Mouse (Mus musculus) lung, embryonic 16.5 days (tissue): ENCODE measurements around the gene Mtg2. TPM values are rescaled to one million over a fixed set of nuclear protein-coding genes. Genes with fewer than 3 reads are reported as not detected.

ENCODE experiments used
- ATAC-seq: fragments of 200-750 bp; cut with Nextera tagmentation; 2 replicates; pipeline ENCODE4 v1.8.0; 2017; ENCODE audit warnings: low read depth, mild to moderate bottlenecking, moderate library complexity
- H3K27ac ChIP-seq: fragments of 300-500 bp; sonication (generic); 2 replicates; pipeline ENCODE4 v1.5.1; 2014; ENCODE audit warnings: mild to moderate bottlenecking, control low read depth, low read length
- H3K27me3 ChIP-seq: fragments of 300-500 bp; sonication (generic); 2 replicates; pipeline ENCODE4 v1.6.1; 2014; ENCODE audit warnings: low read depth, low read length, mixed read lengths; ENCODE audit not compliant: control insufficient read depth, insufficient read depth
- H3K36me3 ChIP-seq: fragments of 300-500 bp; sonication (generic); 2 replicates; pipeline ENCODE4 v1.6.1; 2014; ENCODE audit warnings: low read length; ENCODE audit not compliant: control insufficient read depth, insufficient read depth
- H3K4me1 ChIP-seq: fragments of 300-500 bp; sonication (generic); replicated peaks from 2 replicates; pipeline ENCODE4 v1.6.1; 2014; ENCODE audit warnings: low read length, mixed read lengths; ENCODE audit not compliant: control insufficient read depth, insufficient read depth
- H3K4me2 ChIP-seq: fragments of 300-500 bp; sonication (generic); 2 replicates; pipeline ENCODE4 v1.6.1; 2014; ENCODE audit warnings: low read depth, low read length, control low read depth
- H3K4me3 ChIP-seq: fragments of 300-500 bp; sonication (generic); 2 replicates; pipeline ENCODE4 v1.5.1; 2014; ENCODE audit warnings: mild to moderate bottlenecking, low read length, control low read depth
- H3K9ac ChIP-seq: fragments of 300-500 bp; sonication (generic); 2 replicates; pipeline ENCODE4 v1.6.1; 2014; ENCODE audit warnings: low read length, control low read depth
- H3K9me3 ChIP-seq: fragments of 300-500 bp; sonication (generic); 2 replicates; pipeline ENCODE4 v1.6.1; 2016; ENCODE audit warnings: low read length; ENCODE audit not compliant: control insufficient read depth
- WGBS: fragments of 180-500 bp; shearing (Covaris S2); extraction: QIAGEN DNeasy Blood & Tissue Kit; methylation state at CpG from one replicate; pipeline ENCODE4 v1.1.7; 2014; 5-methylcytosine and 5-hydroxymethylcytosine counted together
- polyA plus RNA-seq: library from polyadenylated mRNA; unstranded; fragments of >200 nt; fragmentation: Nextera tagmentation; extraction: Ambion mirVana; gene quantifications from 2 replicates; pipeline ENCODE4 v1.2.1, GENCODE M21; 2015

The Mtg2 gene
- 26.3 and 27.4 TPM in 2 replicates for polyA plus RNA-seq

DNA sequence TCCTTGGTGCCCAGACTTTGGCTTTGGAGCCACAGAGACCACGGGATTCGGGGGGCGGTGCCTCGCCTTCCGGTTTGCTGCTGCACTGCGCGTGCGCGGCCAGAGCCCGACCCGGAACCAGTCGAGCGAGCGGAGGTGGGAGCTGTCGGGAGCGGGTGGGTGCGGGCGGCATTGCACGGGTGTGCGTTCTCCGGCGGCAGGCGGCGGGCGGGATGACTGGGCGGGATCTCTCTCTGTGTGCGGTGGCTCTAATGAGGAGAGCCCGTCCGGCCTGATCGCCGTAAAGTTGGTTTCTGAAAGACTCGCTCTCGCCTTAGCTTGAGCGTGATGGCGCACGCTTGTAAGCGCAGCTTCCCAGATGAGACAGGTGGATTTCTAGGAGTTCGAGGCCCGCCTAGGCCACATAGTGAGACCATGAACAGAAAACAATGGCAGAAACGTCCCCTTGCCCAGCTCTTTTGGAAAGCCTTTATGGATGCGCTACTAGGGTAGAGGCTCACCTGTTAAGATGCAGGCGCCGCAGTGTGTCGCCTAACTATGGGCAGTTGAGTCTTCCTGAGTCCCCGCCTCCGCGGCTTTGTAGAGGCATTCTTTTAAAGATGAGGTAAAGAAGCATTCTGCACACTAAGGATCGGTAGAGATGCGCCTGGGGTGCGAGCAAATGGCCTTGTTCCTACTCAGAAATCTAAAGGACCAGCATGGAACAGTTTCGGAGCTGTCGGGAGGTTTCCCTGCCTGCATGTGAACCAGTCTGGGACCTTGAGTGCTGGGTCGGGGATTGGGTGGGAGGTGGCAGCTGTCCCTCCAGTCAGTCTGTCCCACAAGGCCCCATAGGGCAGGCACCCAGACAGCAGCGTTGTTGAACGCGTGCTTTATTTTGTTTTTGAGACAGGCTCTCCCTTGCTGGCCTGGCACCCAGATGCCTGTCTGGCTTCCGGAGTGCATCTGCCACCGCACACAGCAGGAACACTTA, at the start of gene Mtg2:
Gene Mtg2 (plus strand): TSS at position 108 of the 973 bp plus-strand sequence.
- H3K9me3 ChIP-seq = no peaks in the 10 kb centered on the region
- H3K36me3 ChIP-seq = 0 out of 2 replicates have a peak, but pooled peaks cover 2% of the 10 kb centered on the region
- peak within 1 kb of the TSS; percentile 65 for H3K27ac ChIP-seq
- H3K4me1 ChIP-seq = peaks cover 7% of the 10 kb centered on the region
- 5% methylated on average over 58 of the region's 58 CpGs for WGBS
- no peaks in the 10 kb centered on the region for H3K27me3 ChIP-seq
- peak within 1 kb of the TSS; percentile 75 for H3K4me2 ChIP-seq
- peak within 1 kb of the TSS; percentile 70 for H3K4me3 ChIP-seq
- peak; percentile 98 for ATAC-seq
- peak within 1 kb of the TSS; percentile 69 for H3K9ac ChIP-seq

DNA sequence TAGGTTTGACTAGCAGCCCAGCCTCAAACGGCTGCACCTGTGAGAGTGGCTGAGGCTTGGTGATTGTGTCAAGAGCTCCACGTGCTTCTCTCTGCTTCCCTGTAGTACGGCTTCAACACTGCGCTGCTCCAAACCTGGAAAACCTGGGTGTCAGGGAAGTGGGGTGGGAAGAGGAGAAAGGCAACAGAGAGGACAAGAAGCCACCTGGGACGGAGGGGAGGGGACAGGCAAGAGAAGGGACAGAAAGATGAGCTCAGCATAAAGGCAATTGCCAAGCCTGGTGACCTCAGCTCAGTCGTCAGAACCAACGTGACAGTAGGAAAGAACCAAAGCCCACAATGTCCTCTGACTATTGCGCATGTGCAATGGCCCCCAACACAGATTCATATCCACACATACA, 49.5 kb upstream of the Mtg2 start:
- ATAC-seq = no peak
- WGBS = 69% methylated on average over 8 of the region's 8 CpGs
- Histone ChIP-seq H3K9me3 (no peaks in the 10 kb centered on the region), H3K9ac (no peak overlapping the region), H3K4me1 (peaks cover 15% of the 10 kb centered on the region), H3K27ac (no peak overlapping the region), H3K36me3 (no peaks in the 10 kb centered on the region), H3K4me3 (no peak overlapping the region), H3K4me2 (no peak overlapping the region), H3K27me3 (peaks cover 9% of the 10 kb centered on the region; the same call in 1 of the 2 replicates)

DNA sequence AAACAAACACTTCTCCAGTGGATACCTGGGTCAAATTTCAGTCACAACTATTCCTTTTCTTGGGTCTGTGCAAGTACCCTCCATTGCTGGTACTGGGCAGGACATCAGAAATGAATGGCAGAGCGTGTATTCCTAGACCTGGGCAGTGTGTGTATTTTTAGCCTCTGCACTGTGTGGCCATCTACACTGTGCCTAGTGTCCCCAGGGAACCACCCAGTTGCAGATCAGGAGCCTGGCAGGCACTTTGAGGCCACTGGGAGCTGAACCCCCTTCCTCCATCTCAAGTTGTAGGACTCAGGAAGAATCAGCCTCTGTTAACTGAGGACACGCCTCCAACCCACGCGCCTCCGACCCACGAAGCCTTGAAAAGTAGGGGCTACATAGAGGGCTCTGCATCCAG, 47.6 kb upstream of the Mtg2 start:
- WGBS = 42% methylated on average over 6 of the region's 6 CpGs
- Histone ChIP-seq H3K4me3 (no peak overlapping the region), H3K4me2 (no peak overlapping the region), H3K4me1 (peaks cover 23% of the 10 kb centered on the region), H3K9ac (no peak overlapping the region), H3K27me3 (peaks cover 9% of the 10 kb centered on the region; the same call in 1 of the 2 replicates), H3K36me3 (no peaks in the 10 kb centered on the region), H3K27ac (no peak overlapping the region), H3K9me3 (no peaks in the 10 kb centered on the region)
- no peak for ATAC-seq

DNA sequence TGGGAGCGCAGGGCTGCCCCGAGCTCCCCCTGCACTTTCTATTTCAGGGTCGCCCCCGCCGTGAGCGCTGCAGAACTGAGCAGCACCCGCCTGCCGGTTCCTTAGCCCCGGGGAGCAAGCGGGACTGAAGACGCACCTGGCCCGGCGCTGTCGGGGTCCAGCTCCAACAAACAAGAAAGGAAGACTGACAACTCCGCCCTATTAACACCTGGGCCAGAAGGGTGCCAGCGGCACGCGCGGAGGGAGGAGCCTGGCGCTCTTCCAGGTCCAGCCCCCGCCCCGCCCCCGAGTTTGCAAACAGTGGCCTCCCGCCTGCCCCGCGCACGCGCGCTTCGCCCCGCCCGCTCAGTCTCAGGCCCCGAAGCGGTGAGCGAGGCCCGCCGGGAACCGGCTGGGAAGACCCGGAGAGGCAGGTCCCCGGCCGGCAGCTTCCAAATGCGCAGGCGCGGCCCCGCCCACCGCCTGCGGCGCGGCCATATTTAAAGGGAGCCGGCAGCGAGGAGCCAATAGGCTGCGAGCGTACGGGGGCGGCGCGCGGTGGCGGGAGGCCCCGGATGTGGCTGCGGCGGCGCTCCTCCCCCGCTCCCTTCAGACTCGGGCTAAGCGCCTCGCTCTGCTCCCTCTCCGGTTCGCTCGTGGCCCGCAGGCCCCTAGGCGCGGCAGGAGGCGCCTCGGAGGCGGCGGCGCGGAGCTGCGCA, 45.8 kb upstream of the Mtg2 start, which contains the start of gene Lsm14b:
Gene Lsm14b (plus strand): TSS at position 587 of the 698 bp plus-strand sequence.
- peak; percentile 97 for ATAC-seq
- H3K27ac ChIP-seq = peak within 1 kb of the TSS; percentile 91
- H3K4me1 ChIP-seq = peaks cover 23% of the 10 kb centered on the region
- H3K9me3 ChIP-seq = no peaks in the 10 kb centered on the region
- peak within 1 kb of the TSS; percentile 89 for H3K4me3 ChIP-seq
- under 1% methylated on average over 64 of the region's 80 CpGs for WGBS
- H3K4me2 ChIP-seq = peak within 1 kb of the TSS; percentile 80
- peaks cover 9% of the 10 kb centered on the region; the same call in 1 of the 2 replicates for H3K27me3 ChIP-seq
- peaks cover 5% of the 10 kb centered on the region; the same call in 1 of the 2 replicates for H3K36me3 ChIP-seq
- peak within 1 kb of the TSS; percentile 90 for H3K9ac ChIP-seq

DNA sequence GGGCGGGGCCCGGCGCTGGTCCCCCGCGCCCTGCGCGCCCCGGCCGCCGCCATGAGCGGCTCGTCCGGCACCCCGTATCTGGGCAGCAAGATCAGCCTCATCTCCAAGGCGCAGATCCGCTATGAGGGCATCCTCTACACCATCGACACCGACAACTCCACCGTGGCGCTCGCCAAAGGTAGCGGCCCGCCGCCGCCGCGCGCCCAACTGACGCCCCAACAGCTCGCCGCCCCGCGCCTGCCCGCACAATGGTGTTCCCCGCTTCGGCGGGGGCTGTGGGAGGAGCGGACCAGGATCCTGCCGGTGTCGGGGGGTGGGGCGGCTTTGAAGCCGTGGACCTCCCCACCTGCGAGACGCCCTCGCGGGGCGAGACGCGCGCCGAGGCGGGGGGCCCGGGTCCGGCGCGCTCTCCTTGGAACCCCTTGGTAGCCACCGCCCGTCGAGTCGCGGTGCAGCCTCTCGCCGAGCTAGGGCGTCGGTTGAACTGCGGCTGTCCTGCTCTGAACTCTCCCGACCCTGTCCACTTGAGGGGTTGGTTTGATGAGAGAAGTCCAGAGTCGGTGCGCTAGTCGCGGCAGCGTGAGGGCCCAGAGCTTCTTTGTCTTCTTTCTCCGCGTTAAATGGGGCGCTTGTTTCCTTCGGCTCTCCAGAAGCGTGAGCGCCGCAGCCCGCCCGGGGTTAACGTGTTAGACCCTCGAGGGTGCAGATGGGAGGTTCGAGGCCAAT, 45.1 kb upstream of the Mtg2 start:
- peak; percentile 18 for ATAC-seq
- WGBS = under 1% methylated on average over 55 of the region's 84 CpGs
- H3K27me3 ChIP-seq = peaks cover 9% of the 10 kb centered on the region; the same call in 1 of the 2 replicates
- H3K36me3 ChIP-seq = peaks cover 10% of the 10 kb centered on the region; the same call in 1 of the 2 replicates
- H3K9ac ChIP-seq = peak overlapping the region; percentile 90
- H3K27ac ChIP-seq = peak overlapping the region; percentile 91
- H3K4me1 ChIP-seq = peaks cover 23% of the 10 kb centered on the region
- peak overlapping the region; percentile 80 for H3K4me2 ChIP-seq
- H3K4me3 ChIP-seq = peak overlapping the region; percentile 89
- H3K9me3 ChIP-seq = no peaks in the 10 kb centered on the region

DNA sequence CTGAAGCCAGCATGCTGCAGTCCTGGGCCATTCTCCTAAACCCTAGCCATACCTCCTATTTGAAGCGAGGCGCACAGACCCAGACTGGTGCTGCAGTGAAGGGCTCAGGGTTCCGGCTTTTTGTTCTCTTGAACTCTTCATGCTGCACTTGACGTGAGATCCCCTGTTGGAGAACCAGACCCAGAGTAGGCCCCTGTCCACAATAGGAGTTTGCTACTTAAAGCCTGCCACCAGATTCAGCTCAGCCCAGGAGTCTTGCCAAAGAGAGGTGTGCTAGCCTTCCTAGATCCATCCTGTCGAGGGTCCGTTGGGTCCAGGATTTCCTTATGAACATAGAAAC, 44.6 kb upstream of the Mtg2 start:
- Histone ChIP-seq H3K9ac (peak overlapping the region; percentile 90), H3K36me3 (peaks cover 12% of the 10 kb centered on the region), H3K4me3 (peak overlapping the region; percentile 89), H3K27me3 (peaks cover 9% of the 10 kb centered on the region; the same call in 1 of the 2 replicates), H3K9me3 (no peaks in the 10 kb centered on the region), H3K4me1 (peaks cover 23% of the 10 kb centered on the region), H3K27ac (no peak overlapping the region; the same call in 1 of the 2 replicates), H3K4me2 (peak overlapping the region; percentile 80)
- no peak for ATAC-seq
- 6% methylated on average over 6 of the region's 6 CpGs for WGBS

DNA sequence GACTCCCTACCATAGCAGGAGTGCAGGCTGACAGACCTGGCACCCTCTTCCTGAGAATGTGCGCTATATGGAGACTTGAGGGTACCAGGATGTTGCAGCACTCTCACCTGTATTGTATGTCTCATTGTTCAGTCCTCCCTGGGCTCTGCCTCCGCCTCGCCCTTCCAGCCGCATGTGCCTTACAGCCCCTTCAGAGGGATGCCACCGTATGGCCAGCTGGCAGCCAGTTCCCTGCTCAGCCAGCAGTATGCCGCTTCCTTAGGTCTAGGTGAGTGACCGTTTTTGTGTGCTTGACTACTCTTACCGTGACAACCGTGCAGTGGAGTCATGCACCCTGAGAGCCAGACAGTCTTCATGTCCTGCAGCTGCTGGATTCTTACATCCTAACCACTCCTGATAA, 42.6 kb upstream of the Mtg2 start:
- no peak for ATAC-seq
- no peak overlapping the region for H3K4me2 ChIP-seq
- no peak overlapping the region for H3K9ac ChIP-seq
- peaks cover 4% of the 10 kb centered on the region; the same call in 1 of the 2 replicates for H3K27me3 ChIP-seq
- peaks cover 23% of the 10 kb centered on the region for H3K4me1 ChIP-seq
- H3K9me3 ChIP-seq = no peaks in the 10 kb centered on the region
- no peak overlapping the region for H3K27ac ChIP-seq
- no peak overlapping the region for H3K4me3 ChIP-seq
- WGBS = 75% methylated on average over 9 of the region's 9 CpGs
- peaks cover 27% of the 10 kb centered on the region for H3K36me3 ChIP-seq

DNA sequence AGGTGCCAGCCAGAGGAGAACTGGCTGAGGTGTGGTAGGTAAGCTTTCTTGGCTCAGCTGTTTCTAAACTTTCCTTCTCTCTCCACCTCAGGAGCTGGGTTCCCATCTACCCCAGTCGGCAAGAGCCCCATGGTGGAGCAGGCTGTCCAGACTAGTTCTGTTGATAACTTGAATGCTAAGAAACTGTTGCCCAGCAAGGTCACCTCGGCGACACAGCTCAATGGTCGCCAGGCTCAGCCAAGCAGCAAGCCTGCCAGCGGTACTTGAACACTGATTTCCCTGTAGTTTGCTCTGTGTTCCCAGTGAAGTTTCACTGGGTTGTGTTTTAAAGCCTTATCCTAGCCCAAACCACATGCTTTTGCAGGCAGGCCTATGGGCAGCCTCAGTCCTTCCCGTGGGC, 39.1 kb upstream of the Mtg2 start:
- ATAC-seq = no peak
- no peak overlapping the region for H3K4me3 ChIP-seq
- H3K9me3 ChIP-seq = no peaks in the 10 kb centered on the region
- H3K27me3 ChIP-seq = no peaks in the 10 kb centered on the region
- no peak overlapping the region for H3K9ac ChIP-seq
- WGBS = 91% methylated on average over 6 of the region's 6 CpGs
- H3K4me1 ChIP-seq = peaks cover 18% of the 10 kb centered on the region
- H3K36me3 ChIP-seq = peaks cover 53% of the 10 kb centered on the region
- no peak overlapping the region for H3K27ac ChIP-seq
- H3K4me2 ChIP-seq = no peak overlapping the region
